Mouse (Mus musculus): Measurements from ENCODE around the gene Aldh8a1. TPM values are rescaled to one million over a fixed set of nuclear protein-coding genes. Genes with fewer than 3 reads are reported as not detected.
"Not testable (repeated sequence)": the region's sequence is repeated elsewhere in the genome, so short reads cannot be mapped to it uniquely, and the experiment has no call there.

Gene Aldh8a1
- polyA plus RNA-seq, 1 experiment from 2014 or later = 0.09 TPM

- 59% methylated on average over 9 of the region's 9 CpGs for WGBS
- no peak for ATAC-seq (ENCODE audit: borderline replicate concordance, extremely low read depth, low FRiP score, low TSS enrichment)
Observed at GRCm38 (mm10) chr10:21378196-21378944, 1.3 kb downstream of the Aldh8a1 start.

DNA sequence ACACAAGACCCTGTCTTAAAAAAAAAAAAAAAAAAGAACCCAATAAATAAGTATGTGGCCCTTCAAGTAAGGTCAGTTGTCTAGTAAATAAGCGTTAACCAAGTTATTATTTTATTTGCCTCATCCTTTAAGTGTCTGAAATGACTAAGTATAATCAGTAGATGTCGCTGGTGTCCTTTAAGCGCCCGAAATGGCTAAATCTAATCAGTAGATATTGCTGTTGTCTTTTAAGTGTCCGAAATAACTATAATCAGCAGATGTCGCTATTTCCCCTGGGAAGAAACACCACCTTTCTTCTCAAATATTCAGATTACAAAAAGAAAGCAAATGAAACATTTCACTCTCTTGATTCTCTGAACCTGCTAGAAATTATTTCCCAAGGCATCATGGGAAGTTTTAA is 5.8 kb downstream of the Aldh8a1 start:
- no peak for ATAC-seq (ENCODE audit: borderline replicate concordance, extremely low read depth, low FRiP score, low TSS enrichment)
- no peak overlapping the region for H3K9ac ChIP-seq
- WGBS = 16% methylated on average over 6 of the region's 6 CpGs

More at GRCm38 (mm10) chr10:21378196-21378944, 1.3 kb downstream of the Aldh8a1 start:
- H3K4me3 ChIP-seq = no peak overlapping the region
- H3K27me3 ChIP-seq = no peaks in the 10 kb centered on the region; the same call in 1 of the 2 replicates
- H3K9ac ChIP-seq = no peak overlapping the region
- H3K4me2 ChIP-seq = no peak overlapping the region
- H3K9me3 ChIP-seq = no peaks in the 10 kb centered on the region
- H3K4me1 ChIP-seq = no peaks in the 10 kb centered on the region
- no peaks in the 10 kb centered on the region for H3K36me3 ChIP-seq
- H3K27ac ChIP-seq = no peak overlapping the region

DNA sequence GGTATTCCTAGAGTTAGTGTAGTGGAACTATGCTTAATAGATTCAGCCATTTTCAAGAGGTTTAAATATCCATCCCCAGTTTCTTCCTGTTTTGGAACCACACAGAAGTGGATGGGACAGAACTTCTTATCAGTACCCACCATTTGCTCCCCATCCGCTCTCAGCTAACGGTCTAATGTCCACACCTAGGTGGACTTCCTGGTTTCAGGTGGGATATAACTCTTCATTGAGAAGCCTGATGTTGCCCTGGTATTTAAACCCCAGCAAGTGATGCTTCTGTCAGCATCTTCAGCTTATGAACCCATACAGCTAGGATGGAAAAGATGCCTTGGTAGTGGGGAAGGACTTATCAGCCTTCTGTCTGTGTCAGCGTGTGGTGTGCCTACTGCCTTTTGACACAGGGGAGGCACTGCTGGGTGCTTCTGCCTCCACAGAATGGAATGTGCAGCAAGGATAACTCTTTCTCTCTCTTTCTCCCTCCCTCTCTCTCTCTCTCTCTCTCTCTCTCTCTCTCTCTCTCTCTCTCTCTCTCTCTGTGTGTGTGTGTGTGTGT is 8.1 kb downstream of the Aldh8a1 start:
- Histone ChIP-seq H3K9ac (no peak overlapping the region), H3K4me3 (no peak overlapping the region), H3K4me1 (no peaks in the 10 kb centered on the region), H3K4me2 (no peak overlapping the region), H3K27me3 (no peaks in the 10 kb centered on the region; the same call in 1 of the 2 replicates), H3K27ac (no peak overlapping the region), H3K9me3 (no peaks in the 10 kb centered on the region), H3K36me3 (no peaks in the 10 kb centered on the region)
- 57% methylated on average over 3 of the region's 3 CpGs for WGBS
- no peak for ATAC-seq (ENCODE audit: borderline replicate concordance, extremely low read depth, low FRiP score, low TSS enrichment)

More for the DNA sequence above, 5.8 kb downstream of the Aldh8a1 start:
- Histone ChIP-seq H3K27ac (no peak overlapping the region), H3K36me3 (no peaks in the 10 kb centered on the region), H3K4me3 (no peak overlapping the region), H3K9me3 (no peaks in the 10 kb centered on the region), H3K4me1 (no peaks in the 10 kb centered on the region), H3K27me3 (no peaks in the 10 kb centered on the region; the same call in 1 of the 2 replicates), H3K4me2 (no peak overlapping the region)

DNA sequence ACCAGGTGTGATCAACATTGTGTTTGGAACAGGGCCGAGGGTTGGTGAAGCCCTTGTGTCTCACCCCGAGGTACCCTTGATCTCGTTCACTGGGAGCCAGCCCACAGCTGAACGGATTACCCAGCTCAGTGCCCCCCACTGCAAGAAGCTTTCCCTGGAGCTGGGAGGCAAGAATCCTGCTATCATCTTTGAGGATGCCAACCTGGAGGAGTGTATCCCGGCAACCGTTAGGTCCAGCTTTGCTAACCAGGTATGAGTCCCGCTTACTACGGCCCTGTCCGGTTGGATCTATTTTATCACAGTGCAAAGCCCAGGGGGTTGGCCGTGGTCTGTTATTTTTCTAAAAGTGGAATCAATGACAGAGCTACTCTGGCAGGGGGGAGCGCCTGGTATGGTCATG is 12.0 kb downstream of the Aldh8a1 start:
- Histone ChIP-seq H3K9ac (no peak overlapping the region), H3K4me2 (no peak overlapping the region), H3K9me3 (no peaks in the 10 kb centered on the region), H3K27me3 (no peaks in the 10 kb centered on the region), H3K36me3 (no peaks in the 10 kb centered on the region), H3K4me3 (no peak overlapping the region), H3K27ac (no peak overlapping the region), H3K4me1 (no peaks in the 10 kb centered on the region)
- WGBS = 82% methylated on average over 11 of the region's 11 CpGs
- no peak for ATAC-seq (ENCODE audit: borderline replicate concordance, extremely low read depth, low FRiP score, low TSS enrichment)

GRCm38 (mm10) chr10:21390440-21390839 is 13.3 kb downstream of the Aldh8a1 start:
- no peak overlapping the region for H3K9ac ChIP-seq
- no peaks in the 10 kb centered on the region for H3K9me3 ChIP-seq
- H3K27ac ChIP-seq = no peak overlapping the region
- H3K27me3 ChIP-seq = no peaks in the 10 kb centered on the region
- 79% methylated on average over 4 of the region's 4 CpGs for WGBS
- no peaks in the 10 kb centered on the region for H3K4me1 ChIP-seq
- no peak for ATAC-seq (ENCODE audit: borderline replicate concordance, extremely low read depth, low FRiP score, low TSS enrichment)
- H3K4me3 ChIP-seq = no peak overlapping the region
- H3K4me2 ChIP-seq = no peak overlapping the region
- H3K36me3 ChIP-seq = no peaks in the 10 kb centered on the region

GRCm38 (mm10) chr10:21391286-21391685 is 14.2 kb downstream of the Aldh8a1 start:
- Histone ChIP-seq H3K9ac (no peak overlapping the region), H3K4me1 (no peaks in the 10 kb centered on the region), H3K27me3 (no peaks in the 10 kb centered on the region), H3K4me2 (no peak overlapping the region), H3K27ac (no peak overlapping the region), H3K36me3 (no peaks in the 10 kb centered on the region), H3K4me3 (no peak overlapping the region), H3K9me3 (no peaks in the 10 kb centered on the region)
- ATAC-seq (ENCODE audit: borderline replicate concordance, extremely low read depth, low FRiP score, low TSS enrichment) = no peak
- 54% methylated on average over 4 of the region's 4 CpGs for WGBS

GRCm38 (mm10) chr10:21393390-21393789 is 16.3 kb downstream of the Aldh8a1 start:
- H3K4me3 ChIP-seq = no peak overlapping the region
- no peak overlapping the region for H3K4me2 ChIP-seq
- H3K4me1 ChIP-seq = no peaks in the 10 kb centered on the region
- WGBS = 81% methylated on average over 2 of the region's 2 CpGs
- no peaks in the 10 kb centered on the region for H3K9me3 ChIP-seq
- no peaks in the 10 kb centered on the region for H3K36me3 ChIP-seq
- H3K27me3 ChIP-seq = no peaks in the 10 kb centered on the region
- H3K27ac ChIP-seq = no peak overlapping the region
- no peak for ATAC-seq (ENCODE audit: borderline replicate concordance, extremely low read depth, low FRiP score, low TSS enrichment)
- H3K9ac ChIP-seq = no peak overlapping the region

DNA sequence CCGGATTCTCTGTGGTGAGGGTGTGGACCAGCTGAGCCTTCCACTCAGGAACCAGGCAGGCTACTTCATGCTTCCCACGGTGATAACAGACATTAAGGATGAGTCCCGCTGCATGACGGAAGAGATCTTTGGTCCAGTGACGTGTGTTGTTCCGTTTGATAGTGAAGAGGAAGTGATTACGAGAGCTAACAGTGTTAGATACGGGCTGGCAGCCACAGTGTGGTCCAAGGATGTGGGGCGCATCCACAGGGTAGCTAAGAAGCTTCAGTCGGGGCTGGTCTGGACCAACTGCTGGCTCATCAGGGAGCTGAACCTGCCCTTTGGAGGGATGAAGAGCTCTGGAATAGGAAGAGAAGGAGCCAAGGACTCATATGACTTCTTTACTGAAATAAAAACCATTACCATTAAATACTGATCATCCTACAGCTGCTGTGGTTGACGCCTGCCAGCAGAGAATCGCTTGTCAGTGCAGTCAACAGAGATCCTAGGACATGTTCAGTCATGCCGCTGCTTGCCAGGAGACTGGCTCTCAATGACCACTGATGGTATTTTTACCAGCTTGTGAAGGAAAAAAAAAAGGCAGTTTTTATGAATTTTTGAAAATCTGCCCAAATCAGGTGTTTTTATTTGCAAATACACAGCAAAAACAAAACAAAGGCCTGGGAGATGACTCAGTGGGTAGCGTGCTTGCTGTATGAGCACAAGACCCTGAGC is 18.5 kb downstream of the Aldh8a1 start:
- Histone ChIP-seq H3K4me1 (no peaks in the 10 kb centered on the region), H3K27me3 (no peaks in the 10 kb centered on the region), H3K9ac (no peak overlapping the region), H3K9me3 (no peaks in the 10 kb centered on the region), H3K27ac (no peak overlapping the region), H3K4me3 (no peak overlapping the region), H3K36me3 (no peaks in the 10 kb centered on the region), H3K4me2 (no peak overlapping the region)
- ATAC-seq (ENCODE audit: borderline replicate concordance, extremely low read depth, low FRiP score, low TSS enrichment) = no peak
- WGBS = 73% methylated on average over 14 of the region's 14 CpGs

DNA sequence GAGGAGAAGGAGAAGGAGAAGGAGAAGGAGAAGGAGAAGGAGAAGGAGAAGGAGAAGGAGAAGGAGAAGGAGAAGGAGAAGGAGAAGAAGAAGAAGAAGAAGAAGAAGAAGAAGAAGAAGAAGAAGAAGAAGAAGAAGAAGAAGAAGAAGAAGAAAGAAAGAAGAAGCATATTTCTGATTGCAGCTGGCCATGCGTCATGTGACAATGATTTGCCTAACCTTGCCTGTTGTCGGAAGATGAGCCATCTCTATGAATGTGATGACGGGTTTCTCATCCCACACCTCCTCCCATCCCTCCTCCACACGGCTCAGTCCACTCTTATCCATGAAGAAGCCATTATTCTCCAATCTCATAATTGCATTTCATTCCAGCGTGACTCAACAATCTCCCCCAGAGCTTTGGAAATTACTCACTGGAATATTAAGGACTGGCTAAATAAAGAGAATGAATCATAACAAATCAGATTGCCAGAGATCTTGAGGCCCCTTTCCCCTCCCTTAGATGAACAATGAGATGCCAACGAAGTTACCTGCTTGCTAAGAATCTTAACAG is 21.9 kb downstream of the Aldh8a1 start:
- H3K4me2 ChIP-seq; H3K27me3 ChIP-seq; H3K36me3 ChIP-seq; ATAC-seq (ENCODE audit: borderline replicate concordance, extremely low read depth, low FRiP score, low TSS enrichment); H3K4me3 ChIP-seq; H3K9ac ChIP-seq; H3K27ac ChIP-seq; H3K4me1 ChIP-seq; H3K9me3 ChIP-seq: not testable (repeated sequence)
- WGBS = 58% methylated on average over 6 of the region's 6 CpGs

DNA sequence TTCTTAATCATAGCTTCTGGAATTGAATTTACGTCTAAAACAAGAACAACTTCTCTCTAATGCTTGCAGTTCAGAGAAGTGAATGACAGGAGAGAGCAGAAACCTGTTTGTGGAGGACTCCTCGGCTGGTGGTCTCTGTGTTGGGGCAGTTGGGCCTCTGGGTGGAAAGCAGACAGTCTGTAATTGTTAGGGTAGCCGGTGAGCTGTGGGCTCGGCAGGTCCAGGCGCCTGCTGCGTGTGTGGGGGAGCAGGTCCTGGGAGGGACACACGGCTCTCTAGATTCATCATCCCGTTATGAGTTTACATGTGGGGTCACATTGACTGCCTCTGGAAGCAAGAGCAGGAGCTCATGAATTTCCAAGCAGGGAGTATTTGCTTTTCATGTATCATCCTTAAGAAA is 22.5 kb downstream of the Aldh8a1 start:
- H3K9me3 ChIP-seq = no peaks in the 10 kb centered on the region
- H3K36me3 ChIP-seq = no peaks in the 10 kb centered on the region
- H3K27me3 ChIP-seq = no peaks in the 10 kb centered on the region
- H3K4me1 ChIP-seq = no peaks in the 10 kb centered on the region
- 35% methylated on average over 8 of the region's 8 CpGs for WGBS
- no peak overlapping the region for H3K9ac ChIP-seq
- H3K4me3 ChIP-seq = no peak overlapping the region
- H3K4me2 ChIP-seq = no peak overlapping the region
- H3K27ac ChIP-seq = no peak overlapping the region
- no peak for ATAC-seq (ENCODE audit: borderline replicate concordance, extremely low read depth, low FRiP score, low TSS enrichment)

DNA sequence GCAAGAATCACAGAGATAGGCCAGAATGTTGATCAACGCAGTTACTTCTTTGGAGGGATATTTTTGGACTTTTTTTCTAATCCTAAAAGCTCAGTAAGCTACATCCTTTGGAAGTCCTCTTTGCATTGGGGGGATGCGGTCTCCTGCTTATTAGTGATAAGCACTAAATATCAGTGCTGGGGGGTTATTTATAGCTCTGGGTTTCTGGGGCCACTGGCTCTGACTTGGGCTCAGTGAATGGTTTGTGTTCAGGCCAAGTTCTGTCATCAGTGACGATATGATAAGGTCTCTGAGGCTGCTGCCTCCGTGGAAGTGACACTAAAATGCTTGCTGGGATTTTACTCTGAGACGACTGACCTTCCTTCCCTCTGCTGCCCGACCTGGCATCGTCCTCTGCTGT is 22.9 kb downstream of the Aldh8a1 start:
- 27% methylated on average over 7 of the region's 7 CpGs for WGBS
- H3K9ac ChIP-seq = no peak overlapping the region
- no peaks in the 10 kb centered on the region for H3K9me3 ChIP-seq
- no peak overlapping the region for H3K4me2 ChIP-seq
- H3K36me3 ChIP-seq = no peaks in the 10 kb centered on the region
- no peaks in the 10 kb centered on the region for H3K4me1 ChIP-seq
- no peak for ATAC-seq (ENCODE audit: borderline replicate concordance, extremely low read depth, low FRiP score, low TSS enrichment)
- no peaks in the 10 kb centered on the region for H3K27me3 ChIP-seq
- no peak overlapping the region for H3K27ac ChIP-seq
- no peak overlapping the region for H3K4me3 ChIP-seq

- 36% methylated on average over 2 of the region's 2 CpGs for WGBS
- no peak overlapping the region for H3K9ac ChIP-seq
- H3K27me3 ChIP-seq = no peaks in the 10 kb centered on the region
- H3K4me2 ChIP-seq = no peak overlapping the region
- ATAC-seq (ENCODE audit: borderline replicate concordance, extremely low read depth, low FRiP score, low TSS enrichment) = no peak
- H3K9me3 ChIP-seq = no peaks in the 10 kb centered on the region
- no peak overlapping the region for H3K27ac ChIP-seq
- no peaks in the 10 kb centered on the region for H3K36me3 ChIP-seq
- H3K4me3 ChIP-seq = no peak overlapping the region
- H3K4me1 ChIP-seq = no peaks in the 10 kb centered on the region
Observed at GRCm38 (mm10) chr10:21400453-21400852, 23.4 kb downstream of the Aldh8a1 start.
